Mouse (Mus musculus): ENCODE data around the gene Atp8a2.

DNA sequence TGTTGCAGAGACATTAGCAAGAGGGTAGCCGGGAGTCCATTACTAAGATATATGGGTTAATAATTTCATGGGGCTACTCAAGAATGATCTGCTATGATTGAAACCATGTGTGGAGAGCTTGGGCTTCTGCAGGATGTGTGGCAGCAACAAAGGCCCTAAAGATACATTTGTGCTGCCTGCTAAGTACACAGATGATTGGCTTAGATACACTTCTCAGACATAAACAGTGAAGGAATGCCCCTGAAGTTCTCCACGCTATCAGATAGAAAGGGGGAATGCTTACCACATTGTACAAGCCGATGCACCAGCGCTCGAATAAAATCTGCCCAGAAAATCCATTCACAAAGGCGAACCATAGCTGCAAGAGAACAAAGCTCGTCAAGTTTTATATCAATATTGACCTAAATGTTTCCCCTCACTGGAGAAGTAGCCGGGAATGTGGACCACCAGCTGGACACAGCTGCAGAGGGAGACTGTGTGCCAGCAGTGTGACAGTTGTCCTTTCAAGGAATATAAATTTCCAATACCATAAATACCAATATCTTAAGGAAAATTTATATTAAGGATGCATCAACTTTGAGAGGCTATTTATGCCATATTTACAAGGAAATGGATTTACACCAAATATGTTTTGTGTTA, 394.9 kb downstream of the Atp8a2 start:
- TF ChIP-seq CTCF (IDR thresholded peaks at IDR 0.05; ENCODE audit: low read depth, low read length) (no peak), TAL1 (conservative IDR thresholded peaks at IDR 0.05; ENCODE audit: low read depth, low read length) (no peak), POLR2AphosphoS5 (IDR thresholded peaks at IDR 0.05; ENCODE audit: insufficient replicate concordance, low read depth, low read length) (no peak), GATA2 (IDR thresholded peaks at IDR 0.05; ENCODE audit: borderline replicate concordance, low read depth, low read length) (no peak)
